Mouse (Mus musculus) heart, postnatal 0 days (tissue): Measurements from ENCODE around the gene Rabgap1l. TPM values are rescaled to one million over a fixed set of nuclear protein-coding genes. Genes with fewer than 3 reads are reported as not detected.

ENCODE experiments used
- ATAC-seq: fragments of 200-750 bp; cut with Nextera tagmentation; 2 replicates; pipeline ENCODE4 v1.8.0; 2017; ENCODE audit warnings: low read depth, moderate number of reproducible peaks, moderate library complexity; ENCODE audit not compliant: insufficient read depth
- DNase-seq: peaks from one replicate; pipeline ENCODE4 v3.0.0-alpha.2; 2016; ENCODE audit warnings: low spot score
- H3K27ac ChIP-seq: fragments of 300-500 bp; sonication (generic); 2 replicates; pipeline ENCODE4 v1.5.1; 2014; ENCODE audit warnings: low read depth, mild to moderate bottlenecking
- H3K27me3 ChIP-seq: fragments of 300-500 bp; sonication (generic); 2 replicates; pipeline ENCODE4 v1.6.1; 2014; ENCODE audit warnings: low read length, mixed read lengths; ENCODE audit not compliant: control insufficient read depth, insufficient read depth
- H3K36me3 ChIP-seq: fragments of 300-500 bp; sonication (generic); replicated peaks from 2 replicates; pipeline ENCODE4 v1.6.1; 2014; ENCODE audit warnings: low read length, mixed read lengths; ENCODE audit not compliant: control insufficient read depth, insufficient read depth
- H3K4me1 ChIP-seq: fragments of 300-500 bp; sonication (generic); 2 replicates; pipeline ENCODE4 v1.6.1; 2014; ENCODE audit warnings: antibody characterized with exemption; ENCODE audit not compliant: control insufficient read depth, insufficient read depth
- H3K4me2 ChIP-seq: fragments of 300-500 bp; sonication (generic); 2 replicates; pipeline ENCODE4 v1.6.1; 2014; ENCODE audit warnings: low read depth, mild to moderate bottlenecking, low read length, moderate library complexity
- H3K4me3 ChIP-seq: fragments of 300-500 bp; sonication (generic); 2 replicates; pipeline ENCODE4 v1.5.1; 2014; ENCODE audit warnings: low read depth, low read length
- H3K9ac ChIP-seq: fragments of 300-500 bp; sonication (generic); replicated peaks from 2 replicates; pipeline ENCODE4 v1.6.1; 2014; ENCODE audit warnings: low read depth, low read length, mixed read lengths
- H3K9me3 ChIP-seq: fragments of 300-500 bp; sonication (generic); replicated peaks from 2 replicates; pipeline ENCODE4 v1.6.1; 2016; ENCODE audit warnings: low read length; ENCODE audit not compliant: control insufficient read depth
- CTCF ChIP-seq: IDR thresholded peaks from 2 replicates; pipeline ENCODE4 v1.5.1; 2016; ENCODE audit warnings: antibody characterized with exemption, control low read depth, low read depth
- EP300 ChIP-seq: IDR thresholded peaks from 2 replicates; pipeline ENCODE4 v1.6.1; 2016; ENCODE audit warnings: antibody characterized with exemption, low read depth
- WGBS: fragments of 180-500 bp; shearing (Covaris S2); extraction: QIAGEN DNeasy Blood & Tissue Kit; methylation state at CpG from one replicate; pipeline ENCODE4 v1.1.7; 2014; 5-methylcytosine and 5-hydroxymethylcytosine counted together
- polyA plus RNA-seq: library from polyadenylated mRNA; unstranded; fragments of >200 nt; fragmentation: Nextera tagmentation; extraction: Ambion mirVana; gene quantifications from 2 replicates; pipeline ENCODE4 v1.2.1, GENCODE M21; 2015
- total RNA-seq: library from RNA; depleted of rRNA; stranded (reverse); fragments of >200 nt; gene quantifications from 2 replicates; pipeline ENCODE4 v1.2.3, GENCODE M21; 2014; ENCODE audit warnings: low replicate concordance

The Rabgap1l gene
- total and polyA plus RNA-seq, 2 experiments from 2014 or later = 71.4 to 123 TPM

DNA sequence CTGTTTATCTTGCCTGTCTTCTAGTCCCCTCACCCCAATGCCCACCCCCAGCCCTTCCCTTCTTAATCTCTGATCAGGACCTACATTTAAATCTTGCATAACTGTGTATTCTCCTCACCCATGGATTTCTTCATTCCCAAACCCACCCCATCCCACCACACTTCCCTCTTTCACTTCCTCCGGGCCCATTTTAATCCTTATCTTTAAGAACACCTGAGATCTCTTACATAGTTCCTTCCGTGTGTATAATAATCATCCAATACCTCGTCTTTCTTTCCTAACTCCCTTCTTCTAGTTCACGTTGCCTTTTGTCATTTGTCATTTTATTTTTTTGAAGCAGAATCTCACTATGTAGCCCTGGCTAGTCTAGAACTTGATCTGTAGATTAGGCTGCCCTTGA is 453.6 kb downstream of the Rabgap1l start:
- Histone ChIP-seq H3K9me3 (no peaks in the 10 kb centered on the region), H3K9ac (no peak overlapping the region), H3K36me3 (no peaks in the 10 kb centered on the region), H3K27me3 (no peaks in the 10 kb centered on the region), H3K4me1 (no peaks in the 10 kb centered on the region), H3K27ac (no peak overlapping the region), H3K4me3 (no peak overlapping the region), H3K4me2 (no peak overlapping the region)
- ATAC-seq (no peak), DNase-seq (no peak)
- WGBS = 63% methylated on average over 4 of the region's 4 CpGs
- TF ChIP-seq EP300 (no peak), CTCF (no peak)

DNA sequence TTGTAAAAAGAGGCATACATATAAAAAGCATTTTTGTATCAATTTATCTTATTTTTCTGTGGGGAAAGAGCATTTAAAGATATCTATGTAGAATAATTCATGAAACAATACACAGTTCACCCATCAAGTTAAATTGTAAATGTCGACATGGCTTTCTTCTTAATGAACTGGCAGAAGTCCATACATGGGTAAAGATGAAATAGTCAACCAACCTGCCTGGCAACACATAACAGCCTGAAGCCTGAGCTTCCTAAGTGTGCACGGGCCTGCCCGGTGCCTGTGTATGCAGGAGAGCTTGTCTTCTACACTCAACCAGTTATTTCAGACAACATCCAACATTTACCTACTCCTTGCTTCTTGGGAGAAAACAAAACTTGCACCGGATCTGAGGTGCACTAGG is 458.2 kb downstream of the Rabgap1l start:
- Histone ChIP-seq H3K27ac (no peak overlapping the region), H3K4me1 (no peaks in the 10 kb centered on the region), H3K27me3 (no peaks in the 10 kb centered on the region), H3K4me2 (no peak overlapping the region), H3K9ac (no peak overlapping the region), H3K9me3 (no peaks in the 10 kb centered on the region), H3K36me3 (no peaks in the 10 kb centered on the region), H3K4me3 (no peak overlapping the region)
- no peak for DNase-seq
- TF ChIP-seq CTCF (no peak), EP300 (no peak)
- 76% methylated on average over 4 of the region's 4 CpGs for WGBS
- no peak for ATAC-seq

DNA sequence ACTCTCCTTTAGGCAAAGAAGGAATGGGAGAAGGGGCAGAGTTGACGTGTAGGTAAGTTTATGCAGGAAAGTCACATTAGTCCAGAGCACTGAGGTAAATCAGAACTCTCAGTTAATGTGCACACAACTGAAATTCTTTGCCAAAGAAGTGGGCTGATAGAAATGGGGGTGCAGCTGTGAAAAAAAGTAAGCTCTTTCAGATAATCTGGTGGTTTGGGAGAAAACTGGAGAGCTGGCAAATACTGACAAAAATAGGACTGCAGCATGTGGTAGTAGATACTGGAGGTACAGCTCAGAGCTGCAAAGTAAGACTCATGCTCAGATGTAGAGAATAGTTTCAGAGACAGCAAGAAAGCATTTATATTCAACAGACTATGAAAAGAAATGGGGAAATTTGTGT is 462.2 kb downstream of the Rabgap1l start:
- Histone ChIP-seq H3K9ac (no peak overlapping the region), H3K9me3 (no peaks in the 10 kb centered on the region), H3K4me3 (no peak overlapping the region), H3K27me3 (no peaks in the 10 kb centered on the region), H3K4me1 (no peaks in the 10 kb centered on the region), H3K36me3 (no peaks in the 10 kb centered on the region), H3K27ac (no peak overlapping the region), H3K4me2 (no peak overlapping the region)
- DNase-seq = no peak
- no peak for ATAC-seq
- 71% methylated on average over 1 of the region's 1 CpGs for WGBS
- no peak for TF ChIP-seq CTCF
- TF ChIP-seq EP300 = no peak

DNA sequence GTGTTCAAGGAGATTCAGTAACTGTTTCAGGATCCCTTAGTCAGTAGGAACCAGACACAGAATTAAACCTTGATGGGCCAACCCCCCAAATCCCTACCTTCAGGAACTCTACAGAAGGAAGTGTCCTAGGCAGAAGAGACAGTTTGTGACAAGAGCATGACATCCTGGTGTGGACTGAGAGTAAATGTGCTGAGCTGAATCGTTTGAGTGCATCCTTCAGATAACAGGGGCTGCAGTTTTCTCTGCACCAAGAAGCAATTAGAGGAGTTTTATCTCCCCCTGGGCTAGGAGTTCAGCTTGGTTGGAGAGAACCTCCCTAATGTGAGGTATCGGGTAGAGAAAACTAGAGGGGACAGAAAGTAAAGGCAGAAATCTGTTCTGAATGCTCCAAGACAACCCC is 462.8 kb downstream of the Rabgap1l start:
- no peak overlapping the region for H3K27ac ChIP-seq
- H3K4me1 ChIP-seq = peaks cover 5% of the 10 kb centered on the region; the same call in 1 of the 2 replicates
- WGBS = 53% methylated on average over 2 of the region's 2 CpGs
- DNase-seq (no peak), ATAC-seq (no peak)
- no peak overlapping the region for H3K4me3 ChIP-seq
- no peaks in the 10 kb centered on the region for H3K27me3 ChIP-seq
- TF ChIP-seq CTCF = no peak
- TF ChIP-seq EP300 = no peak
- H3K9ac ChIP-seq = no peak overlapping the region
- no peak overlapping the region for H3K4me2 ChIP-seq
- H3K9me3 ChIP-seq = no peaks in the 10 kb centered on the region
- H3K36me3 ChIP-seq = no peaks in the 10 kb centered on the region

DNA sequence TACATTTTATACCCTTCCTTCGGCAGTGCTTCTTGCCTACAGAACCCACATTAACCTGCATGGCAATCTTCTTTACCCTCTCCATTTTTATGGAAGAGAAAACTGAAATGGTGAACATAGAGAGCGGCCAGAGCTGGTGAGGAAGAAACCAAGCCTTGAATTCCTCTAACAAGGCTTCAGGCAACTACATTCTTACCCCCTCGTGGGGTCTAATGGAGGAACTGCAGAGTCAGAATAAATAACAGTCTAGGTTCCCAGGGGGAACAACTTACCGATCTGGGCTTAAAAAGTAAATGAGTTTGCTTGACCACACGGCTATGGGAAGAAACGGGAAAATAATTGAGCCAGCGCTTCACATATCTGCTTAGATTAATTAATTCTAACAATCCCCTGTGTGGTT is 463.2 kb downstream of the Rabgap1l start:
- H3K4me3 ChIP-seq = no peak overlapping the region
- ATAC-seq (no peak), DNase-seq (no peak)
- no peak overlapping the region for H3K9ac ChIP-seq
- H3K27me3 ChIP-seq = no peaks in the 10 kb centered on the region
- no peak for TF ChIP-seq EP300
- 0 out of 2 replicates have a peak, but pooled peaks have one; percentile 19 for TF ChIP-seq CTCF
- WGBS = 68% methylated on average over 7 of the region's 7 CpGs
- H3K4me1 ChIP-seq = peaks cover 6% of the 10 kb centered on the region; the same call in 1 of the 2 replicates
- H3K27ac ChIP-seq = no peak overlapping the region
- no peaks in the 10 kb centered on the region for H3K36me3 ChIP-seq
- no peaks in the 10 kb centered on the region for H3K9me3 ChIP-seq
- H3K4me2 ChIP-seq = no peak overlapping the region

DNA sequence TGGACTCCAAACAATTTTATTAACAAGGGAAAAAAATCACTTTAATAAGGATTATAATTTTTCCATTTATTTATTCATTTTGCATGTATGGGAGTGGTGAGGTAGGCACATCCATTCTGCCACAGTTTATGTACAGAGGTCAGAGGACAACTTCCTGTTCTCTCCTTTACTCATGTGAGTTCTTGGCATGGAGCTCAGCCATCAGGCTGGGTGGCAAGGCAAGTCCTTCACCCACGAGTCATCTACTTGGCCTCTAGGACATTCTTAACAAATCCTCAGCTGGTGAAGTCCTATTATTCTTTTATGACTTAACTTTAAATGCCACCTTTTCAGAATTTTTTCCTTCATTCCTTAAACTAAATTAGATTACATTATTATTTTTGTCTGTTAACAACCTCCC is 465.5 kb downstream of the Rabgap1l start:
- WGBS = 65% methylated on average over 1 of the region's 1 CpGs
- no peak for ATAC-seq
- no peak overlapping the region for H3K4me2 ChIP-seq

More for the DNA sequence above, 465.5 kb downstream of the Rabgap1l start:
- H3K36me3 ChIP-seq = no peaks in the 10 kb centered on the region
- no peak for DNase-seq
- no peak overlapping the region for H3K27ac ChIP-seq
- H3K9me3 ChIP-seq = no peaks in the 10 kb centered on the region
- no peak for TF ChIP-seq CTCF
- no peak for TF ChIP-seq EP300
- H3K4me1 ChIP-seq = peaks cover 10% of the 10 kb centered on the region; the same call in 1 of the 2 replicates
- H3K4me3 ChIP-seq = no peak overlapping the region
- H3K9ac ChIP-seq = no peak overlapping the region
- no peaks in the 10 kb centered on the region for H3K27me3 ChIP-seq
